Mouse (Mus musculus) midbrain, embryonic 16.5 days (tissue): Measurements from ENCODE around the gene Uqcr11. TPM values are rescaled to one million over a fixed set of nuclear protein-coding genes. Genes with fewer than 3 reads are reported as not detected.
A peak's percentile ranks its signal among the peaks of the same experiment; 100 is the strongest.

Experiments
- ATAC-seq: fragments of 200-750 bp; cut with Nextera tagmentation; 2 replicates; pipeline ENCODE4 v1.8.0; 2017; ENCODE audit warnings: moderate TSS enrichment
- H3K27ac ChIP-seq: fragments of 300-500 bp; sonication (generic); 2 replicates; pipeline ENCODE4 v1.5.1; 2014; ENCODE audit warnings: mild to moderate bottlenecking, low read length, mixed read lengths
- H3K27me3 ChIP-seq: fragments of 300-500 bp; sonication (generic); 2 replicates; pipeline ENCODE4 v1.6.1; 2014; ENCODE audit warnings: low read depth, low read length, mixed read lengths; ENCODE audit not compliant: control insufficient read depth, insufficient read depth
- H3K36me3 ChIP-seq: fragments of 300-500 bp; sonication (generic); 2 replicates; pipeline ENCODE4 v1.6.1; 2014; ENCODE audit warnings: mild to moderate bottlenecking, low read length, moderate library complexity, mixed read lengths; ENCODE audit not compliant: control insufficient read depth, insufficient read depth
- H3K4me1 ChIP-seq: fragments of 300-500 bp; sonication (generic); 2 replicates; pipeline ENCODE4 v1.6.1; 2014; ENCODE audit warnings: mild to moderate bottlenecking, low read length, mixed read lengths; ENCODE audit not compliant: control insufficient read depth, insufficient read depth
- H3K4me2 ChIP-seq: fragments of 300-500 bp; sonication (generic); 2 replicates; pipeline ENCODE4 v1.6.1; 2014; ENCODE audit warnings: mild to moderate bottlenecking, low read length, mixed read lengths
- H3K4me3 ChIP-seq: fragments of 300-500 bp; sonication (generic); 2 replicates; pipeline ENCODE4 v1.5.1; 2014; ENCODE audit warnings: low read depth, mild to moderate bottlenecking, low read length, moderate library complexity, mixed read lengths
- H3K9ac ChIP-seq: fragments of 300-500 bp; sonication (generic); 2 replicates; pipeline ENCODE4 v1.6.1; 2014; ENCODE audit warnings: low read depth, low read length, mixed read lengths
- H3K9me3 ChIP-seq: fragments of 300-500 bp; sonication (generic); replicated peaks from 2 replicates; pipeline ENCODE4 v1.6.1; 2014; ENCODE audit warnings: mild to moderate bottlenecking, low read length, mixed read lengths; ENCODE audit not compliant: control insufficient read depth, poor library complexity, severe bottlenecking
- WGBS: fragments of 180-500 bp; shearing (Covaris S2); extraction: QIAGEN DNeasy Blood & Tissue Kit; methylation state at CpG from one replicate; pipeline ENCODE4 v1.1.7; 2014; 5-methylcytosine and 5-hydroxymethylcytosine counted together
- polyA plus RNA-seq: library from polyadenylated mRNA; unstranded; fragments of >200 nt; fragmentation: Nextera tagmentation; extraction: Ambion mirVana; gene quantifications from 2 replicates; pipeline ENCODE4 v1.2.1, GENCODE M21; 2015

Gene Uqcr11
- polyA plus RNA-seq, 1 experiment from 2014 or later: 532 TPM

DNA sequence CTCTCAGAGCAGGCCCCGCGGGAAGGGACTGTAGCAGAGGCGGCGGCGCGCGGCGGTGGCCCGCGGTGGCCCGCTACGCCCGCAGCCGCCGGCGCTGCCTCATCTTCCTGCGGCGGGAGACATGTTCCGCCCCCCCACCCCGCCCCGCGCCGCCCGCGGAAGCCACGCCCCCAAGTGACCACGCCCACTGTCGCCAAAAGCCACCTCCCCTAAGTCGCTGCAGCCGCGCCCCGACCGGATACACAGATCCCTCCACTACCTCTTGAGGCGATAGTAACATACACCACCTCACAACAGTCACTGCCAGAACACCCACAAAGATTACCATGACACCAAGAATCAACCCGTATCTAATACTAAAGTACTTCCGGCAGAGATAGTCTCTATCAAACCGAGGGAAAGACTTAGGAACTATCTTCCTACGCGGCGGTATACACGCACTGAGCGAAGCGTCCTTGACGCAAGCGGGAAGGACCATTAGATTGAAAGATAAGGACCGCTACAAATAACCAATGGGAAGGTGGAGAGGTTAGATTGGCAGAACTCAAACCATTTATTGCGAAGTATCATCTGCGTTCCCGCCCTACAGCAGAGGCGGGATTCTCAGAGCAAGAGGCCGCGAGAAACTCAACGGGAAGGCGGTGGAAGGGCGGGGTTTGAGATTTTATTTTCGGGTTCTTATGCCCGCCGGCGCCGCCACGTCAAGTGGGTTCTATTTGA, 27.0 kb upstream of the Uqcr11 start, which contains the start of gene Tcf3:
Gene Tcf3 (minus strand): TSS at position 135 of the 720 bp plus-strand sequence.
- Histone ChIP-seq H3K9ac (peak within 1 kb of the TSS; percentile 95), H3K4me1 (peaks cover 23% of the 10 kb centered on the region)

DNA sequence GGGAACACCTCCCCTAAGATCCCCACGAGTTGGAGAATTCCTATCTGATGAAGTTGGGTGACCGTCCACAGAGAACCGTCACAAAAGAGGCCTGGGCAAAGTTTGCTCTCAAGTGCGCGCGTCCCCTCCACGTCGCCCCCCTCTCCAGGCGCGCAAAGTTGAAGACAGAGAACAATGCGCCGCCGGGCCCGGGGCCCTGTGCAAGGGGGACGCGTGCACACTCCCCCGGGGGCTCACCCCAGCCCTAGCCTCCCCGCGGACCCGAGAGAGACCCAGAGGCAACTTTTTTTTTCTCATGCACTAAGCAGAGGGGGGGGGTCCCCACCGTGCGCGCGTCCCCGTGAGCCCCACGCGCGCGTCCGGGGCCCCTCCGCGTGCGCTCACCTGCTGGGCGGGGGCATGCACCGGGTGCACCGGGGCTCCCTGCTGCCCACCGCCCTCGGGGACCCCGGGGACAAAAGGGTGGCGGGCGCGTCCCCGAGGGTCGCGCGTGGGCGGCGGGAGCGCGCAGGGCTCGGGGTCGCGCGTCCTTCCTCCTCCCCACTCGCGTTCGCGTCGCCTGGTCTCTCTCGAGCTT, 26.4 kb upstream of the Uqcr11 start:
- Histone ChIP-seq H3K36me3 (peaks cover 10% of the 10 kb centered on the region; the same call in 1 of the 2 replicates), H3K9me3 (no peaks in the 10 kb centered on the region), H3K4me3 (peak overlapping the region; percentile 90), H3K4me1 (peaks cover 23% of the 10 kb centered on the region), H3K27ac (peak overlapping the region; percentile 93), H3K4me2 (peak overlapping the region; percentile 72), H3K27me3 (no peaks in the 10 kb centered on the region), H3K9ac (peak overlapping the region; percentile 95)
- 0 out of 2 replicates have a peak, but pooled peaks have one; percentile 22 for ATAC-seq
- under 1% methylated on average over 54 of the region's 60 CpGs for WGBS

More for the DNA sequence above, 27.0 kb upstream of the Uqcr11 start, which contains the start of gene Tcf3:
- Histone ChIP-seq H3K4me3 (peak within 1 kb of the TSS; percentile 90), H3K27me3 (no peaks in the 10 kb centered on the region), H3K9me3 (no peaks in the 10 kb centered on the region), H3K4me2 (peak within 1 kb of the TSS; percentile 72), H3K36me3 (0 out of 2 replicates have a peak, but pooled peaks cover 6% of the 10 kb centered on the region), H3K27ac (peak within 1 kb of the TSS; percentile 93)
- ATAC-seq: peak; percentile 94
- WGBS: under 1% methylated on average over 42 of the region's 61 CpGs

DNA sequence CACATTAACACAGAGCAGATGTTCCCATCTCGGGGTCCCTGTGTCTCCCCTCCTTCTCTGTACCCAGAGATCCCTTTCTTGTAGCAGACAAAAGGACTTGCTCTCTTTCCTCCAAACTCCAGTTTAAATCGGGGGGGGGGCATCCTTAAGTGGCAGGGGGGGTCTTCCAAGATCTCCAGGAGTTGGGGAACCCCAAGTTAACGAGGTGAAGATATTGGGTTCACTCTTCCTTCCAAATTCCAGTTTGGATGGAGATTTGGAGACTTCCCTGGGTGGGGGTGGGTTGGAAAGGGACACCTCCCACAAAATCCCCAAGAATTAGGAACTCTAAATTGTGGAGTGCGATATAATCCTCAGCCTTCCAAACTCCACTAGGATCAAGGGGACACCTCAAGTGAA, 25.8 kb upstream of the Uqcr11 start:
- WGBS: 2% methylated on average over 4 of the region's 4 CpGs
- peaks cover 23% of the 10 kb centered on the region for H3K4me1 ChIP-seq
- peak overlapping the region; percentile 10 for H3K27ac ChIP-seq

DNA sequence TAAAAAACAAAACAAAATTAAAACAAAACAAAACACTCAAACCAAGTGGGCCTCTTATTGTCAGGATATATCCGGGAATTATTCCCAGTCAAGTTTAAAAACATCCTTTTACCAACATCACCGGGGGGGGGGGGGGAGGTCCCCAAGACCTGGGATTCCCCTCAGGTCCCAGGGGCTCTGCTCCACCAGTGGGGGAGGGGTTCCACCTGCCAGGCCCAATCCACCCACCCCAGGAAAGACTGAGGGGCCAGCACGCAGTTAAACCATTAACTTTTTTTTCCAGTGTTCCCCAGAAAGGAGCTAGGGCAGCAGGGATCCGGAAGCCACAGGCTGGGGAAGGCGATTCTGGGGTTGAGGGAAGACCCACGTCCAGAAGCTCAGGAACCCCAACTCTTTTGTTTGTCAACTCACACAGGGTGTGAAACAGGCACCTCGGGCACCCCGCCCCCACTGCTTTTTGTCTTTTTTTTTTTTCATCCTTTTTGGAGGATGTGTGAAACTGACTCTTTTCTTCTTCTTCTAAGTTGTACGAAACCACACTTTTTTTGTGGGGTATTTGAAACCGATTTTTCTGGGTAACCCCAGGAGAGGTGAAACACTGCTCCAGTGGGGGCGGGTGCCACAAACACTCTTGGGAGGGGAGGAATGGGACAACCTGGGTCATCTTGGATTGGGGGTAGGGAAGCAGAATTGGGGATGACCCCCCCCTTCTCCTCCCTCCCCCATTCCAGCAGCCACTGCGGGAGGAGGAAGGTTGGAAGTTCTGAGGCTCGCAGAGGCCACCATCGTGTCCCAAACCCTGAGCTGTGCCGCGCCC, 25.1 kb upstream of the Uqcr11 start:
- H3K27ac ChIP-seq: peak overlapping the region; percentile 13; the same call in 1 of the 2 replicates
- no peak for ATAC-seq

More for the DNA sequence above, 25.8 kb upstream of the Uqcr11 start:
- ATAC-seq: no peak
- Histone ChIP-seq H3K9ac (peak overlapping the region; percentile 95), H3K36me3 (peaks cover 14% of the 10 kb centered on the region), H3K27me3 (no peaks in the 10 kb centered on the region), H3K4me2 (peak overlapping the region; percentile 72), H3K4me3 (peak overlapping the region; percentile 90), H3K9me3 (no peaks in the 10 kb centered on the region)

DNA sequence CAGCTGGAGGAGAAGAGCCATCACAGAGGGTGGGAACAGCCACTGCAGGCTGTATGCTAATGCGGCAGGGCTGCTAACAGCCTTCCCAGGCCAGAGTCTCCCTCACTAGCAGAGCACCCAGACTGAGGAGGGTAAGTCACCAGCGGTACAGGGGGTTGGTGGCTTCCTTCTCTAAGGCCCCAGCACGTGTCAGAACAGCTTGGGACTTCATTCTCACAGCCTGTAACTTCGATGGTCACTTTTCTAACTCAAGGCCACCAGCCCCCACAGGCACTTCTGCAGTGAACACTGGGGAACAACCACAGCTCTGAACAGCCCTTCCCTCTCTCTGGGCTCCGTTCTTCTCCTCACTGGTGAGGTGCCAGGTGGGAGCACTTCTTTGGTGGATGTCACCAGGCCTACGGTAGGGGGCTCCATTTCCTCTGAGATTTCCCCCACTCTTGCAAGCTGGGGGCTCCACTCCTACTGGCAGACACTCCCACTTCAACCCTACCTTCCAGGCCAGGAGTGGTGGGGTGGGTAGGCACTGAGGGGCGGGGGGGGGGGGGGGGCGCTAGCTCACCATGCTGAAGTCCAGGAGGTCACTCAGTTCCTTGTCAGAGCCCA, 23.8 kb upstream of the Uqcr11 start:
- Histone ChIP-seq H3K4me2 (no peak overlapping the region), H3K27ac (no peak overlapping the region), H3K9me3 (no peaks in the 10 kb centered on the region), H3K9ac (no peak overlapping the region), H3K27me3 (no peaks in the 10 kb centered on the region), H3K4me1 (peaks cover 23% of the 10 kb centered on the region), H3K4me3 (no peak overlapping the region), H3K36me3 (peaks cover 32% of the 10 kb centered on the region)
- whole genome bisulfite sequencing: 76% methylated on average over 7 of the region's 8 CpGs
- ATAC-seq: no peak

More for the DNA sequence above, 25.1 kb upstream of the Uqcr11 start:
- peaks cover 23% of the 10 kb centered on the region for H3K4me1 ChIP-seq
- peak overlapping the region; percentile 90 for H3K4me3 ChIP-seq
- H3K36me3 ChIP-seq: peaks cover 20% of the 10 kb centered on the region
- H3K9me3 ChIP-seq: no peaks in the 10 kb centered on the region
- no peaks in the 10 kb centered on the region for H3K27me3 ChIP-seq
- peak overlapping the region; percentile 72 for H3K4me2 ChIP-seq
- 19% methylated on average over 15 of the region's 16 CpGs for WGBS
- peak overlapping the region; percentile 95 for H3K9ac ChIP-seq

DNA sequence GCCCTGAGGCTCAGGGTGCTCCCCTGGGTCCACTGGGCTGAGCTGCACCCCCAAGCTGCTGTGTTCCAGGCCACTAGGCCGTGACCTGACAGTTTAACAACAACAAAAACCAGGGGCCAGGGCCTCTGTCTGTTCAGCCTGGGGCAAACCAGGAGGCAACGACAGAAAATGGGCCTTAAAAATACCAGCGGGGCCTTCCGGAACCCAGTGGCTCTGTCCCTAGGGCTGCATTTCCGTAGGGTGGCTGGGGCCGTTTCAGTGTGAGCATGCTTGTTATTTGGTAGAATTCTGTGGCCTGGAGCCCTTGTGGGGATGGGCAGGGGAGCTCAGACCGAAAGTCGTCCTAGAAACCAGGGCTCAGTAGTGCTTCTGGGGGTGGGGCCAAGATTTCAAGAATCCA, 23.2 kb upstream of the Uqcr11 start:
- H3K36me3 ChIP-seq: peaks cover 39% of the 10 kb centered on the region
- H3K27ac ChIP-seq: no peak overlapping the region
- no peaks in the 10 kb centered on the region for H3K27me3 ChIP-seq
- H3K4me2 ChIP-seq: no peak overlapping the region
- no peaks in the 10 kb centered on the region for H3K9me3 ChIP-seq
- no peak overlapping the region for H3K9ac ChIP-seq
- 87% methylated on average over 8 of the region's 8 CpGs for WGBS
- no peak for ATAC-seq
- H3K4me3 ChIP-seq: no peak overlapping the region
- H3K4me1 ChIP-seq: peaks cover 23% of the 10 kb centered on the region

DNA sequence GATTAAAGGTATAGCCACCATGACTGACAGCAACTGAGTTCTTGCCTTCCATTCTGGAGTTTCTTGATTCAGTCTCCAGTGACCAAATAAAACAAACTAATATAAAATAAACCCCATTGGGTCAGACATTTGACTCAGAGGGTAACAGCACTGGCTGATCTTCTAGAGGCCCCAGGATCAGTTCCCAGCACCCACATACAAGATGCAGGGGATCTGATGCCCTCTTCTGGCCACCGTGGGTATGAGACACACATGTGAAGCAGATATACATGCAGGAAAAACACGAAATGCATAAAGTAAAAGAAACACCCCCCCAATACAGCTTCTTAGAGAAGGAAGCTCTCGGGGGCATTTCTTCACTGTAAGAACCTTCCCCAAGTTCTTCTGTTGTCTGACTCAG, 18.4 kb upstream of the Uqcr11 start:
- no peak overlapping the region for H3K4me3 ChIP-seq
- no peak overlapping the region for H3K9ac ChIP-seq
- H3K4me2 ChIP-seq: no peak overlapping the region
- no peaks in the 10 kb centered on the region for H3K27me3 ChIP-seq
- WGBS: 93% methylated on average over 3 of the region's 3 CpGs
- H3K4me1 ChIP-seq: peaks cover 2% of the 10 kb centered on the region; the same call in 1 of the 2 replicates
- H3K9me3 ChIP-seq: no peaks in the 10 kb centered on the region
- peaks cover 47% of the 10 kb centered on the region for H3K36me3 ChIP-seq
- ATAC-seq: no peak
- H3K27ac ChIP-seq: no peak overlapping the region

DNA sequence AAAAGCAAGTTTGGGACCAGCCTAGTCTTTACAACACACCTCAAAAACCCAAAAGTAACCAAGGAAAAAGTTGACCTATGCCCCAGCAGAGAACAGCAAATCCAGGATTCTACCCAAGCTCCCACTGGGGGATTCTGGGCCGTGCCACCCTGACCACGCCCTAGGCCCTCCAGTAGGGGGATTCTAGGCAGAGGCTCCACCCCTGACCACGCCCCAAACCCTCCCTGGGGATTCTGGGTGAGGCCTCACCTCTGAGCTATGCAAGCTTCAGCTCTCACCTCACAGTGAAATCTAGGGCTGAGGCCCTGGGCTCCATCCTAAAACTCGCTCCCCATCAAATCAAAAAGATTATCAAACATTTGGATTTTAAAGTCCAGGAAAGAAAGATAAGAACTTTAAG, 16.9 kb upstream of the Uqcr11 start:
- H3K4me3 ChIP-seq: no peak overlapping the region
- H3K36me3 ChIP-seq: peaks cover 41% of the 10 kb centered on the region
- no peaks in the 10 kb centered on the region for H3K27me3 ChIP-seq
- no peak overlapping the region for H3K9ac ChIP-seq
- ATAC-seq: no peak
- H3K4me2 ChIP-seq: no peak overlapping the region
- no peaks in the 10 kb centered on the region for H3K9me3 ChIP-seq
- H3K27ac ChIP-seq: peak overlapping the region; percentile 23; the same call in 1 of the 2 replicates
- H3K4me1 ChIP-seq: 0 out of 2 replicates have a peak, but pooled peaks cover 2% of the 10 kb centered on the region
- 45% methylated on average over 4 of the region's 4 CpGs for WGBS
